Mouse (Mus musculus) bone marrow, adult 2 months (tissue): Measurements from ENCODE around the gene Ppm1l. TPM values are rescaled to one million over a fixed set of nuclear protein-coding genes. Genes with fewer than 3 reads are reported as not detected.

ENCODE experiments used
- H3K27ac ChIP-seq: fragments of 200-500 bp; 2 replicates; pipeline ENCODE4 v1.5.1; 2012; ENCODE audit warnings: low read depth, mild to moderate bottlenecking, control low read depth, inconsistent platforms, low read length; ENCODE audit not compliant: control insufficient read depth, poor library complexity, insufficient read depth
- H3K4me1 ChIP-seq: fragments of 200-500 bp; 2 replicates; pipeline ENCODE4 v1.6.1; 2011; ENCODE audit warnings: low read length; ENCODE audit not compliant: control insufficient read depth, insufficient read depth
- H3K4me3 ChIP-seq: fragments of 200-500 bp; replicated peaks from 2 replicates; pipeline ENCODE3; 2011; ENCODE audit warnings: mild to moderate bottlenecking, low read depth, low read length, control low read depth; ENCODE audit not compliant: control insufficient read depth
- CTCF ChIP-seq: fragments of 200-500 bp; IDR thresholded peaks from 2 replicates; pipeline ENCODE4 v1.5.1; 2011; ENCODE audit warnings: low read length, control low read depth; ENCODE audit not compliant: control insufficient read depth, insufficient read depth
- POLR2A ChIP-seq: fragments of 200-500 bp; IDR thresholded peaks from 2 replicates; pipeline ENCODE4 v1.6.1; 2011; ENCODE audit warnings: low read depth, mild to moderate bottlenecking, control low read depth, low read length, borderline replicate concordance; ENCODE audit not compliant: control insufficient read depth
- WGBS: fragments of 180-500 bp; shearing (Covaris S2); methylation state at CpG from one replicate; pipeline ENCODE4 v1.1.7; 2018; 5-methylcytosine and 5-hydroxymethylcytosine counted together
- polyA plus RNA-seq: library from polyadenylated mRNA; stranded (reverse); fragments of >200 nt; gene quantifications from 2 replicates; pipeline ENCODE4 v1.2.4, GENCODE M21; 2011; ENCODE audit warnings: low replicate concordance; ENCODE audit not compliant: missing spikeins, insufficient read depth, insufficient read length

Gene Ppm1l
- polyA plus RNA-seq, 1 experiment = 3.4 TPM

- no peak overlapping the region for H3K4me3 ChIP-seq
- H3K4me1 ChIP-seq = no peaks in the 10 kb centered on the region
- 69% methylated on average over 5 of the region's 5 CpGs for WGBS
- TF ChIP-seq CTCF (no peak), POLR2A (no peak)
- no peak overlapping the region for H3K27ac ChIP-seq
Measured at GRCm38 (mm10) chr3:69456071-69456470, 139.4 kb downstream of the Ppm1l start.

- H3K27ac ChIP-seq = no peak overlapping the region
- WGBS = 83% methylated on average over 6 of the region's 6 CpGs
- H3K4me1 ChIP-seq = no peaks in the 10 kb centered on the region
- no peak overlapping the region for H3K4me3 ChIP-seq
- TF ChIP-seq CTCF (no peak), POLR2A (no peak)
Measured at GRCm38 (mm10) chr3:69458756-69459155, 142.1 kb downstream of the Ppm1l start.

- no peaks in the 10 kb centered on the region for H3K4me1 ChIP-seq
- H3K4me3 ChIP-seq = no peak overlapping the region
- no peak overlapping the region for H3K27ac ChIP-seq
- TF ChIP-seq POLR2A (no peak), CTCF (no peak)
- WGBS = 90% methylated on average over 1 of the region's 1 CpGs
Measured at GRCm38 (mm10) chr3:69461956-69462355, 145.3 kb downstream of the Ppm1l start.

DNA sequence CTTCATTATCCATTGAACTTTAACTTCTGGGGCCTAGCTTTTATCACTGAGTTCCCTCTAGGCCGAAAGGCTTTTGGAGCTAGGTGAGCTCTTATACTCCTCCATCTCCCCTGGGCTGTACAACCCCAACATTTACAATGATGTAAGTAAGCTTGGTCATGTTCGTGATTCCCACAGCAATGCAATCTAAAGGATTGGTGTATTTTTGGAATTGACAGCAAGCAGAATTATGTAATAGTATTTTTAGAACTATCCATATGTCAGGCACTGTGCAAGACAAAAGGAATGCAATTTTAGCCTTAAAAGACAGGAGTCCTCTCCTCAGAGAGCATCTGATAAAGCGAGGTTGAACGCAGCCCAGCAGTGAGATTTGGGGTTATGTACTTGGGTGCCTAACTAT lies 149.1 kb downstream of the Ppm1l start:
- H3K27ac ChIP-seq = no peak overlapping the region
- H3K4me3 ChIP-seq = no peak overlapping the region
- TF ChIP-seq POLR2A = no peak
- H3K4me1 ChIP-seq = no peaks in the 10 kb centered on the region; the same call in 1 of the 2 replicates
- WGBS = 84% methylated on average over 4 of the region's 4 CpGs

DNA sequence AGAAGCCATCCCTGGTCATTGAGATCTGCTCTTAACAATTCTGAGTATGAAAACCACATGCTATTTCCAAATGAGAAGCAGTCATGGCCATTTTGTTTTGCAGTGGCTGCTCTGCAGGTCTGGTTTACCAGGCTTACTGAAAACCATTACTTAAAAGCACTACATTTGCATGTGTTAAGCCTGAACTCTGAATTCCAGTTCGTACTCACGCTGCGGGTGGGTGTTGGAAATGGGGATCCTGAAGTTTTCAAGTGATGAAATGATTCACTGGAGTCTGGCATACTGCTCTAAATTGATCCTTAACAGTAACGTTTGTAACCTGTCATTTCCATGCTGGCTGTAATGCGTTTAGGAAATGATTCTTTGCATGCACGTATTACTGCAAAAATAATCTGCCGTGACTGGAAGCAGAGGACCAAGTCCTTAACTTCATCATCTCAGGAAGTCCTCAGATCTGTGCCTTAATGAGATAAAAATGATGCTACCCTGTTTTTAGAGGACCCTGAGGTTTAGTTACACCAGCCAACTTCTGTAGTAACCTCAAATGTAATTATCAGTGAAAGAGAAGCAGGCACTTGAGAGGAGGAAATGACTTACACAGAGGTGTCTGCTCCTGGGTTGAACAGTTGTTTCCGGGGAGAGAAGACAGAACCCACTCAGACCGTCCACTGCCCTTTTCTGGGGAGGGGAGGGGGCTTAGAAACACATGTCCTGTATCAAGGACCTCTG lies 151.8 kb downstream of the Ppm1l start:
- 14% methylated on average over 9 of the region's 9 CpGs for WGBS
- no peak for TF ChIP-seq POLR2A
- Histone ChIP-seq H3K4me1 (no peaks in the 10 kb centered on the region; the same call in 1 of the 2 replicates), H3K27ac (no peak overlapping the region), H3K4me3 (no peak overlapping the region)

GRCm38 (mm10) chr3:69469463-69470141 lies 152.9 kb downstream of the Ppm1l start:
- WGBS = 13% methylated on average over 6 of the region's 6 CpGs
- no peaks in the 10 kb centered on the region; the same call in 1 of the 2 replicates for H3K4me1 ChIP-seq
- no peak overlapping the region for H3K27ac ChIP-seq
- TF ChIP-seq CTCF (no peak), POLR2A (no peak)
- no peak overlapping the region for H3K4me3 ChIP-seq

DNA sequence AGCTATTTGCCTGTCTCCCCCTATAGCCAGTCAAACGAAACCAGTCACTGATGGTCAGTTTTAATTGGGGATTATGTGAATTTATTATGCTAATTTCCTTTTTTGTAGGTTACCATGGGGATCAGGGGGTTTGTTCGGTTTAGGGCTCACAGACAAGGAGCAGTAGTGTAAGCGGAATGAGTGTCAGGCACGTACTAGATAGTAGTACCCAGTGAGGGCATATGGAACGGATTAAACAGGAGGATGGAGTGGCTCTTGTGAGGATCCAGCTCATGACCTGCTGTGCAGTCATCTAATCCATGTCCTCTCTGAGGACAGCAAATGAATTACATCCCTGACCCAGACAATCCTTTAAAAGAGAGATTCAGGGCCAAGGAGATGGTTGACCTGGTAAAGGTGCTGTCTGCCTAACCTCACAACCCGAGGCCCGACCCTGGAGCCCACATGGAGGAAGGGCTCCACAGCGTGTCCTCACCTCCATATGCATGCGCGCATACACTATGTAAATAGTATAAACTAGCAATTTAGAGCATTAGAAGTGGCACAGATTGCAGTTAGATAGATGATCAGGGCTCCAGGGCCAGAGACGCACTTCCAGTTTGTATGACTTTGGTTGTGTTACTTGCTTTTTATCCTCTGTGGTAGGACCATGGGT lies 153.6 kb downstream of the Ppm1l start:
- Histone ChIP-seq H3K4me1 (no peaks in the 10 kb centered on the region; the same call in 1 of the 2 replicates), H3K27ac (no peak overlapping the region), H3K4me3 (no peak overlapping the region)
- 83% methylated on average over 11 of the region's 11 CpGs for WGBS
- TF ChIP-seq POLR2A (no peak), CTCF (no peak)

- WGBS = 80% methylated on average over 12 of the region's 12 CpGs
- no peak overlapping the region for H3K4me3 ChIP-seq
- H3K27ac ChIP-seq = no peak overlapping the region
- TF ChIP-seq POLR2A = no peak
- no peak for TF ChIP-seq CTCF
- H3K4me1 ChIP-seq = no peaks in the 10 kb centered on the region
Measured at GRCm38 (mm10) chr3:69475850-69476450, 159.3 kb downstream of the Ppm1l start.
